Mouse (Mus musculus): ENCODE data around the gene P2ry6. TPM values are rescaled to one million over a fixed set of nuclear protein-coding genes. Genes with fewer than 3 reads are reported as not detected.
A peak's percentile ranks its signal among the peaks of the same experiment; 100 is the strongest.

The P2ry6 gene
- total RNA-seq, 1 experiment, result 0.45 TPM

DNA sequence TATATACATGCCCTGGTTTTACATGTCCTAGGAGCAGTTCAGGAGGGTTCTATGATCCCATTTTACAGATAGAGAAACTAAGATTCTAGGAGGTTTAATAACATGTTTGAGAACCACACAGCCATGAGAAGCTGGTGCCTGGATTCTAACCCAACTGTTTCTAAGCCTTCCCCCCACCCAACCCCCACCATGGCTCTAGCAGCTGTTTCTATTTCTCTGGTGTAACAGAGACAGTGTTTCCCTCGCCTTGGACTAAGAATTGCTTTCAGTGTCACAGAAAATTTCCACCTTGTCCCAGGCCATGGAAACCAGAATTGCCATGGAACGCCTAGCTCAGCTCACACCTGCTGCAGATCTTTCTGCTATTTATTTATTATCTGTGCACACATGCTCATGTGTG, 14.0 kb downstream of the P2ry6 start:
- H3K4me1 ChIP-seq (ENCODE audit: control insufficient read depth in 2 of 2, insufficient read depth in 2 of 2, low read length in 2 of 2, poor library complexity in 1 of 2), result no peaks in the 10 kb centered on the region
- no peak overlapping the region for H3K27ac ChIP-seq (ENCODE audit: insufficient read depth, low read depth, low read length, poor library complexity, severe bottlenecking)
- no peaks in the 10 kb centered on the region for H3K36me3 ChIP-seq (ENCODE audit: control insufficient read depth, insufficient read depth, low read length, poor library complexity, severe bottlenecking)
- TF ChIP-seq HCFC1 (IDR thresholded peaks at IDR 0.05; ENCODE audit: borderline replicate concordance, insufficient read depth, low read length) (no peak), CHD2 (IDR thresholded peaks at IDR 0.05; ENCODE audit: low read depth, low read length) (no peak), ZNF384 (IDR thresholded peaks at IDR 0.05; ENCODE audit: low read depth, low read length) (no peak), MAFK (IDR thresholded peaks at IDR 0.05; ENCODE audit: insufficient read depth, low read depth, low read length) (no peak), ZC3H11A (IDR thresholded peaks at IDR 0.05; ENCODE audit: borderline replicate concordance, low read depth, low read length) (no peak)
- no peak overlapping the region for H3K9ac ChIP-seq (ENCODE audit: insufficient read depth, low read depth, low read length, poor library complexity, severe bottlenecking)
- in situ Hi-C loops (cut with MboI; ENCODE audit: low sequenced_read_pairs in 2 of 2, unreplicated experiment in 2 of 2), result no loop called here
- DNase-seq (ENCODE audit: low read depth, low spot score), result no peak
- no peaks in the 10 kb centered on the region for H3K9me3 ChIP-seq (ENCODE audit: control insufficient read depth, insufficient read depth, low read depth, low read length)
- H3K4me3 ChIP-seq (ENCODE audit: insufficient read depth in 1 of 2, low read depth in 1 of 2, low read length in 2 of 2, poor library complexity in 1 of 2, severe bottlenecking in 1 of 2), result no peak overlapping the region

DNA sequence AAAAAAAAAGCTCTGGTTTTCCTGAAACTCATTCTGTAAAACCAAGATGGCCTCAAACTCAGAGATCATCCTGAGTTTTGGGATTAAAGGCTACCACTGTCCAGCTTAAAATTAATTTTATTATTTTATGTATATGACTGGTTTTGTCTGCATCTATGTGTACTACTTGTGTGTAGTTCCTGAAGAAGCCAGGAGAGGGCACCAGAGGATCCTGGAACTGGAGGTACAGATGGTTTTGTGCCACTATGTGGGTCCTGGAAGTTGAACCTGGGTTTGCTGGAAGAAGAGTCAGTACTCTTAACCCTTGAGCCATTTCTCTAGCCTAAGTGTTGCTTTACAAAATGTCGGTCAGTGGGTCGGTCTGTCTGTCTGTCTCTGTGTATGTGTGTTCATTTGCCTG, 16.0 kb downstream of the P2ry6 start:
- in situ Hi-C loops (cut with MboI; ENCODE audit: low sequenced_read_pairs in 2 of 2, unreplicated experiment in 2 of 2), result no loop called here

DNA sequence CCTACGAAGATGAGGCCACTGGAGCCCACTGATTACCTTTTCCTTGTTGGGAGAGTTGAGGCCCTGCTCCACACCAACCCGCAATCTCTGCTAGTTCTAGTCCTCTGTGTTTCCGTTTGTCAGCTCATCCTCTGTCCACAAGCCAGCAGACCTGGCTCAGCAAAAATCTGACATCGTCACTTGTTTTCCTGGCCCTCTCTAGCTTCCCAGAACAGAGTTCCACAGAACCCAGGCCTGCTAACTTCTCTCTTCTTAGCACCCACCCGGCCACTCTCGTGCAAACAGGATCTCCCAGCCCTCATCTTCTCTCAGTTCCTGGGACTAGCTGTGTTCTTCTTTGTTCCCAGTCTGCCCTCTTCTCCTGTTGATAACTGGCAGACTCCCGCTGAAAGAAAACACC, 21.8 kb downstream of the P2ry6 start:
- Histone ChIP-seq H3K4me1 (ENCODE audit: control insufficient read depth in 2 of 2, insufficient read depth in 2 of 2, low read length in 2 of 2, poor library complexity in 1 of 2) (peaks cover 0 to 3% of the 10 kb centered on the region in 2 experiments; a peak in 1 of 4 replicates), H3K9me3 (ENCODE audit: control insufficient read depth, insufficient read depth, low read depth, low read length) (no peaks in the 10 kb centered on the region), H3K4me3 (ENCODE audit: insufficient read depth in 1 of 2, low read depth in 1 of 2, low read length in 2 of 2, poor library complexity in 1 of 2, severe bottlenecking in 1 of 2) (no peak overlapping the region), H3K27ac (ENCODE audit: insufficient read depth, low read depth, low read length, poor library complexity, severe bottlenecking) (no peak overlapping the region), H3K9ac (ENCODE audit: insufficient read depth, low read depth, low read length, poor library complexity, severe bottlenecking) (no peak overlapping the region), H3K36me3 (ENCODE audit: control insufficient read depth, insufficient read depth, low read length, poor library complexity, severe bottlenecking) (no peaks in the 10 kb centered on the region)
- TF ChIP-seq HCFC1 (IDR thresholded peaks at IDR 0.05; ENCODE audit: borderline replicate concordance, insufficient read depth, low read length), result no peak
- in situ Hi-C loops (cut with MboI; ENCODE audit: low sequenced_read_pairs in 2 of 2, unreplicated experiment in 2 of 2), result no loop called here
- no peak for DNase-seq (ENCODE audit: low read depth, low spot score)

More for the DNA sequence above, 16.0 kb downstream of the P2ry6 start:
- Histone ChIP-seq H3K4me3 (ENCODE audit: insufficient read depth in 1 of 2, low read depth in 1 of 2, low read length in 2 of 2, poor library complexity in 1 of 2, severe bottlenecking in 1 of 2) (no peak overlapping the region), H3K36me3 (ENCODE audit: control insufficient read depth, insufficient read depth, low read length, poor library complexity, severe bottlenecking) (no peaks in the 10 kb centered on the region), H3K27ac (ENCODE audit: insufficient read depth, low read depth, low read length, poor library complexity, severe bottlenecking) (no peak overlapping the region), H3K9ac (ENCODE audit: insufficient read depth, low read depth, low read length, poor library complexity, severe bottlenecking) (no peak overlapping the region), H3K9me3 (ENCODE audit: control insufficient read depth, insufficient read depth, low read depth, low read length) (no peaks in the 10 kb centered on the region), H3K4me1 (ENCODE audit: control insufficient read depth in 2 of 2, insufficient read depth in 2 of 2, low read length in 2 of 2, poor library complexity in 1 of 2) (no peaks in the 10 kb centered on the region)
- TF ChIP-seq ZC3H11A (IDR thresholded peaks at IDR 0.05; ENCODE audit: borderline replicate concordance, low read depth, low read length) (peak; percentile 68), HCFC1 (IDR thresholded peaks at IDR 0.05; ENCODE audit: borderline replicate concordance, insufficient read depth, low read length) (no peak), ZNF384 (IDR thresholded peaks at IDR 0.05; ENCODE audit: low read depth, low read length) (no peak), CHD2 (IDR thresholded peaks at IDR 0.05; ENCODE audit: low read depth, low read length) (no peak), MAFK (IDR thresholded peaks at IDR 0.05; ENCODE audit: insufficient read depth, low read depth, low read length) (no peak)
- peak; percentile 71 for DNase-seq (ENCODE audit: low read depth, low spot score)

DNA sequence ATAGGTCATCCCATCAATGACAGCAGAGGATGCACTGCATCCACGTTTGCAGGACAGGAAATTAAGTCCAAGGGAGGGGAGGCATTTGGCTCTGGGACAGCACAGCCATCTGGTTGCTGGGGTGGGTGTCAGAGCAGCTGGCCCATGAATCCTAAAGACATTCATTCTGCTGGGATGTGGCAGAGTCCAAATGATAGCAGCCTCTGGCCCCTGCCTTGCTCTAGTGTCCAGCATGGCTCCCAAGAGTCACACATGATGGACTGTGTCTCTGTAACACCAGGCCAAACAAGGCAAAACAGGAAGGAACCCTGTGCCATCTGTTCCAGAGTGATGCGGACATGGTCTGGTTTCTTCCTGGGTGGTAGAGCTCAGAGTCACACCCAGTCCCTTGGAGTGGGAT, 22.5 kb downstream of the P2ry6 start:
- Histone ChIP-seq H3K36me3 (ENCODE audit: control insufficient read depth, insufficient read depth, low read length, poor library complexity, severe bottlenecking) (no peaks in the 10 kb centered on the region), H3K9ac (ENCODE audit: insufficient read depth, low read depth, low read length, poor library complexity, severe bottlenecking) (no peak overlapping the region), H3K4me1 (ENCODE audit: control insufficient read depth in 2 of 2, insufficient read depth in 2 of 2, low read length in 2 of 2, poor library complexity in 1 of 2) (peaks cover 0 to 3% of the 10 kb centered on the region in 2 experiments; a peak in 1 of 4 replicates), H3K27ac (ENCODE audit: insufficient read depth, low read depth, low read length, poor library complexity, severe bottlenecking) (no peak overlapping the region), H3K4me3 (ENCODE audit: insufficient read depth in 1 of 2, low read depth in 1 of 2, low read length in 2 of 2, poor library complexity in 1 of 2, severe bottlenecking in 1 of 2) (no peak overlapping the region), H3K9me3 (ENCODE audit: control insufficient read depth, insufficient read depth, low read depth, low read length) (no peaks in the 10 kb centered on the region)
- TF ChIP-seq ZC3H11A (IDR thresholded peaks at IDR 0.05; ENCODE audit: borderline replicate concordance, low read depth, low read length) (no peak), HCFC1 (IDR thresholded peaks at IDR 0.05; ENCODE audit: borderline replicate concordance, insufficient read depth, low read length) (no peak), MAFK (IDR thresholded peaks at IDR 0.05; ENCODE audit: insufficient read depth, low read depth, low read length) (no peak), ZNF384 (IDR thresholded peaks at IDR 0.05; ENCODE audit: low read depth, low read length) (no peak), CHD2 (IDR thresholded peaks at IDR 0.05; ENCODE audit: low read depth, low read length) (no peak)
- no peak for DNase-seq (ENCODE audit: low read depth, low spot score)
- in situ Hi-C loops (cut with MboI; ENCODE audit: low sequenced_read_pairs in 2 of 2, unreplicated experiment in 2 of 2), result no loop called here

DNA sequence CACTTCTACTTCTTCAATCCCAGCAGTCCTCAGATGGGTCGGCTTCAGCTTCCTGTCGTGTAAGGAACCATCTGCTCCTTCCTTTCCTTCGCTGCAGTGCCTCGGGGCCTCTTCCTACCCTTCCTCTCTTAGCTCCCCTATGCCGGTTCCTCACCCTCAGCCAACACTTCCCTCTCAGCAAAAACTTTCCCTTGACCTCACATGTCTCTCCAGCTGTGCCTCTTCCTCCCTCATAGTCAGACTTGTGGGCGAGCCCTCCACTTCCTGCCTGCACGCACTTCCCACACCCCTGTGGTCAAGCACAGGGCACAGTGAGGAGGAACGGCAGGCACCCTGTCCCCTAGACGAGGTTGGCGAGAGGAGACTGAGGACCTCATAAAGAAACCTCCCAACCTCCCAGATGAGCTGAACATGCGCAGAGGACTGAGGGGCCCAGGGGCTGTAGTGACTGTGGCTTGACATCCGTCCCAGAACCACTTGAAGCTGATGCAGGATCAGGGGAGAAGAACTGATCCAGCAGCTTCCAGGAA, 23.9 kb downstream of the P2ry6 start:
- TF ChIP-seq MAFK (IDR thresholded peaks at IDR 0.05; ENCODE audit: insufficient read depth, low read depth, low read length), result no peak
- no peak for TF ChIP-seq CHD2 (IDR thresholded peaks at IDR 0.05; ENCODE audit: low read depth, low read length)
- no peak for TF ChIP-seq ZNF384 (IDR thresholded peaks at IDR 0.05; ENCODE audit: low read depth, low read length)
- no peak for TF ChIP-seq ZC3H11A (IDR thresholded peaks at IDR 0.05; ENCODE audit: borderline replicate concordance, low read depth, low read length)
- TF ChIP-seq HCFC1 (IDR thresholded peaks at IDR 0.05; ENCODE audit: borderline replicate concordance, insufficient read depth, low read length), result no peak
- Histone ChIP-seq H3K4me1 (ENCODE audit: control insufficient read depth in 2 of 2, insufficient read depth in 2 of 2, low read length in 2 of 2, poor library complexity in 1 of 2) (peaks cover 0 to 3% of the 10 kb centered on the region in 2 experiments; a peak in 1 of 4 replicates), H3K4me3 (ENCODE audit: insufficient read depth in 1 of 2, low read depth in 1 of 2, low read length in 2 of 2, poor library complexity in 1 of 2, severe bottlenecking in 1 of 2) (no peak overlapping the region), H3K27ac (ENCODE audit: insufficient read depth, low read depth, low read length, poor library complexity, severe bottlenecking) (no peak overlapping the region; the same call in 1 of the 2 replicates), H3K9ac (ENCODE audit: insufficient read depth, low read depth, low read length, poor library complexity, severe bottlenecking) (no peak overlapping the region), H3K36me3 (ENCODE audit: control insufficient read depth, insufficient read depth, low read length, poor library complexity, severe bottlenecking) (no peaks in the 10 kb centered on the region), H3K9me3 (ENCODE audit: control insufficient read depth, insufficient read depth, low read depth, low read length) (no peaks in the 10 kb centered on the region)
- in situ Hi-C loops (cut with MboI; ENCODE audit: low sequenced_read_pairs in 2 of 2, unreplicated experiment in 2 of 2), result no loop called here
- DNase-seq (ENCODE audit: low read depth, low spot score), result no peak

Data from ES-E14 (cell line).